Mouse (Mus musculus) spleen, adult 18-20 months (tissue): ENCODE data around the gene Gcnt1.
A peak's percentile ranks its signal among the peaks of the same experiment; 100 is the strongest.

Experiments used
- DNase-seq, 2 experiments: peaks; one replicate each; pipeline ENCODE4 v3.0.0; 2022; ENCODE audit warnings: mixed read lengths in 2 of 2

The Gcnt1 gene

DNA sequence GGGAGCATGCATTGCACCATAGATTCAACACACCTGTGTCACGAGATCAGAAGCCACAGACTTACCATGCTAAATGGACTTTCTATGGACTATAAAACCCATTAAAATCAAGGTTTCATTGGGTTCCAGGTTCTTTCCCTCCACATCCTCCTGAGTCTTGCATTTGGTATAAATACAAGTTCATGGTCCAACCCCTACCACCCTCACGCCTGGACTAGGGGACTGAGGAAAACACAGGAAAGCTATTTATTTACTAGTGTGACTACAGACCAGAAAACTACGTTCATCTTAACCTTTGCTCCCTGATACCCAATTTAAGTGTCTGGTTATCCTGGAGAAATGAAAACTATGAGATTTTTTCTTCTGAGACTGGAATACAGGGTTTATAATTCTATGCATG, at the start of gene Gcnt1:
Gene Gcnt1 (minus strand): TSS at position 144 of the 400 bp plus-strand sequence.
- no peak for DNase-seq

DNA sequence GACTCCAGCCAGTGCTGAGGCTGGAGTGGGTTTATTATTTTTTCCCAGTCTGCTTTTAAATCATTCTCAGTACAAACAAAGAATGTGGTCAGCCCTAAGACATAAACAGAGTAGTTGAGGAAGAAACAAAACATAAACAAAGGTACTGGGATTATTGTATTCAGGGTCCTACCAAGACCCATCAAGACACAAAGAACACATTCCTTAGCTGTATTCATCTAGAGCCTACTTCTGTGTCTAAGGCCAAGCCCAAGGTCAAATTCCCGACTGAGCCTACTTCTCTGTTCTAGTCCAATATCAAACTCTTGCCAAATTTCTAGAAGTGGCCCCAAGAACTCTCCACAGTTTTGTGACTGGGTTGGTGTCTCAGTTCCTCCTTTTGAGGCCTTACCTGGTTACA, 45.2 kb upstream of the Gcnt1 start:
- no peak for DNase-seq

DNA sequence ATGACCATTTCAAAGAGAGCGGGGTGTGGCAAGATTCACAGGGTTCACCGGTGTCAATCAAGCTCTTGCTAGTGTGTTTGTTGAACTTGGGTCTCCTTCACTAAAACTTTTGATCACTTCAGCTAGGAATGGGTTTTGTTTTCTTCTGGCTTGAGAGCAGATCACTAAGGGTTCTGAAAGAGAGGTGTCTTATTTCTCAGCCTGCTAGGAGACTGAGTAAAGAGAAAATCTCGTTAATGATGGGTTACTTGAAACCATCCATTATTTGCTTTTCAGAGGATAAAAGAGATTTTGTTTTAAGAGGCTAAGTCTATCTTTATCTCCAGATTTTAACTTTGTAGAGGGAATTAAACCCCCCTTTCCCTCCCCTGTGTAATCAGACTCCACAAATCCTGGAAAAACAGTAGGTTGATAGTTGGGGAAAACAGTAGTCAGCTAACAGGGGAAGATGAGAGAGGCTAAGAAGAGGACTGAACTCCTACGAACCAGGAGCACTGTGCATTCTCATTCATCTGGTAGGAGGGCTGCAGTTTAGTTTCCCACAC, 40.3 kb upstream of the Gcnt1 start:
- DNase-seq = no peak

DNA sequence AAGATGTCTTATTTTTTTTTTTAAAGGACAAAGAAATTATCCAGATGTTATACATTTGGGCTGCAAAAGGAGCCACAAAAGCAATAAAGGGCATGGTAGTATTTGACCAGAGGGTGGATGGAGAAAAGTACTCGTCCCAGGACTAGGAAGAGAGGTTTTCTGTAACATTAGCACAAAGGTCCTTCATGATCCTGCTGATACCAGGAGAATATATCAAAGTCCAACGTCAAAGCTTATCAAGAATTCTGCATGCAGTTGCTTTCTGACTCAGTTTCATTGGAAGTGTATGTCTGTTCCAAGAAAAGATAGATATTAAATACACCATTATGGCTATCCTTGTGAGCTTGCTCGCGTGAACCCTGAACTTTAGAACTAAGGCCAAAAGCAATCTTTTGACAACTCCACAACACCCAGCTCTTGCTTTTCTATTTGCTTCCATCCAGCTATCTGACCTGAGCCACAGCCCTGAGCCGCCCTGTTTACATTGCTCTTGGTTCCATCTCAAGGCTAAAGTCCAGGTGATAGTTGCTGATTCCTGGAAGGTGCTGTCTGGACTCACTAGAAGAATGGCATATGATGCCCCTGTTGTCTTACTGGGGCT, 37.9 kb upstream of the Gcnt1 start:
- no peak for DNase-seq

DNA sequence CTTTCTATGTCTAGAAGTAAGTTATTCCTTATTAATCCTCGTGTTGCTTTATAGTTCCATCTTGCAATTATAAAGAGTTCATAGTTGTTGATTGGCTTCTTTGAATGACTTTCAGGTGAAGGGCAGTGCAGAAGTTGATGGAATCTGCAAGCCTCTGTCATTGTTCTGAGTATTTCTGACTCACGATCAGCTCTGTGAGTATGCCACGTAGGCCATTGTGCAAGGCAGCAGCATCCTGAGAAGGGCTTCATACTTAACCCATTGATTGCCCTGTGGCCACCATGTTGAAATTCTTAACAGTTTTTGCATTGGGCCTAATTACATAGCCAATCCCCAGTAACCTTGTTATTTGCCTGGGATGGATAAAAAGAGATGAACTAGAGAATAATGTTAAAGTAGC, 36.7 kb upstream of the Gcnt1 start:
- no peak for DNase-seq

DNA sequence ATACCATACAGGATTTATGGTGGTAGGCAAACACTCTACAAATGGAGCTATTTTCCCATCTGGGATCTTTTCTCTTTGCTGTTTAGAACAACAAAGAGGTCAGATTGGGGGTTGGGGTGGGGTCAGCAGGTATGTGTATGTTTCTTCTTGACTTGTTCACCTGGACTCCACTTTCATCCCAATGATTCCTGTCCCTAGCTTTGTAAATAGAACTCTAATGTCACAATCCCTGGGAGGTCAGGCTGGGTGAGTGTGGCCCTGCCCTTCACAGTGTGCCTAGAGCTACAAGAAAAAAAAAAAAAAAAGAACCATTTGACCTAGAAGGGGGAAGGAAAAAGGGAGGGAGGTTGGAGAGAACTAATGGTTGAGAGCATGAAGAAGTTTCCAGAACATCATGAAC, 35.9 kb upstream of the Gcnt1 start:
- no peak for DNase-seq

DNA sequence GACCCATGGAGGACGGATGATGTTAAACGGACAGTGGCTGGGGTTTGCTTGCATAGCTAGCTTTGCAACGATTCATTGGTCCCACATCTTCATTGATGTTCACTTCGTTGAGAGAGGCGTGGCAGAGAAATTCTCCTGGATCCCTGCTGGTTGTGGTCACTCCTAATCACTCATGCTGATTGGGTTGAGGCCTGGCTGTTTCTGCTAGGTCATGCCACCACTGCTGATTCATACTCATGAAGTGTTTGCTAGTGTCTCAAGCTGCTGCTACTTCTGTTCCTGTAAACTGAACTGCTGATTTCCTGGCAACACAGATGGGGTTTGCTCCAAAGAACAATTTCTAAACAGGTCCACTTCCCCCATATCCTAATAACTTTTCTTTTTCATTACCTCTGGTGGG, 34.2 kb upstream of the Gcnt1 start:
- DNase-seq = no peak

DNA sequence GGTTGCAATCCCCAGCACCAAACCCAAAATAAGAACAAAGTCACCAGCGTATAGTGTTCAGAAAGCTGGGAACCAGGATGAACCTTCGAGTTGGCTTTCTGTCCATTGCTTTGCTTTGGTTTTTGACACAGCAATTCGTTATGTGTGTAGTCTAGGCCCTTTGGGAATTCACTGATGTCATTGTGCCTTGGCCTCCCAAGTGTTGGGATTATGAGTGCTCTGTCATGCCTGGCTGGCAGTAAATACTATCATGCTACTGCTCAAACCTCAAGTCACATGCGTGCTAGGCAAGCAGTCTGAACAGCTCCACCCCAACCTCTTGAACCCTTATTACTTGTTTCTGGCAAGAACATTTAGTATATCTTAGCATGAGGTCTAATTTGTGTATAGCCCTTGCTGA, 30.5 kb upstream of the Gcnt1 start:
- DNase-seq = no peak

DNA sequence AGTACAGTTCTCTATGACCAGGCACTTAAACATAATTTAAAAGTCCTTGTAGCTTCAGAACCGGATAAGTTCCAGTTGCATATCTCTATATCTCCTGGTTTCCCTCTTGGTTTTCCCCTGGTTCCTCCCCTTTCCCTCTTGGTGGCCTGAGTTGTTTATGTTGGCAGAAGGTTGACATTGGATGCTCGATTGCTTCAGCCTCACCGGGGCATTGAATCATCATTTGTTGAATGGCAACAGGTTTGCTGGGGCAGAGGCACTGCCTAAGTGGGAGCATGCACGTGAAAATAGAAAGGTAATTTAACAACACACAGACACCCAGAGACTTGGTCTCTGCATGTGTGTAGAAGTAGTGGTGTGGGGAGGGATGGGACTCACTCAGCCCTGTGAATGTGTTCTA, 27.9 kb upstream of the Gcnt1 start:
- DNase-seq = no peak

DNA sequence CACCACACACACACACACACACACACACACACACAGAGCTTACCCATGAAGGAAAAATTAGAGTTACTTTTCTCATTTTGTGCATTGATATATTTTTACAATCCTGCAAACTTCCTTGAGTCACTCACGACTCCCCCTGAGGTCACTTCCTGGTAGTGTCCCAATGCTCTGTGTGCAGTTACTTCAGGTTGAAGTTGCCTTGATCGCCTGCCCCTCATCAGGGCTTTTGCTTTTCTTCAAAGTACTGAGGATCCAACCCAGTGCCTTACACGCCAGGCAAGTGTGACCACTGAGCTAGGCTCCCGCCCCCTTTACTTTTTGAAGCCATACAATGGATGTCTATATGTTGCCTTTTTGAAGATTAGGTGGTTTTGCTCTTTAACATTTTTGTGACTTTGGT, 27.3 kb upstream of the Gcnt1 start:
- no peak for DNase-seq

DNA sequence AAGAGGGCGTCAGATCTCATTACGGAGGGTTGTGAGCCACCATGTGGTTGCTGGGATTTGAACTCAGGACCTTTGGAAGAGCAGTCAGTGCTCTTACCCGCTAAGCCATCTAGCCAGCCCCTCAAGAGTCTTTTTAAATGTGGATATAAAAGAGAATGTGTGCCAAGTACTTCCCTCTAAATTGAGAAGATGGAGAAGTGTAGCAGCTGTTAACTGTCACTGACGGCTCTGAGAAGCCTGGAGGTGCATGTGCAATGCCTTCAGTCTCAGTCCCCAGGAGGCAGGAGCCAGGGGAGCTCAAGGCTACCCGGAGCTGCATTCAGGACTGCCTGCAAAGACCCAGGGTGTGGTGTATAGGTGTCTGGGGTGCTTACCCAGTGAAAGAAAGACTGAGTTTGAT, 25.3 kb upstream of the Gcnt1 start:
- no peak for DNase-seq

DNA sequence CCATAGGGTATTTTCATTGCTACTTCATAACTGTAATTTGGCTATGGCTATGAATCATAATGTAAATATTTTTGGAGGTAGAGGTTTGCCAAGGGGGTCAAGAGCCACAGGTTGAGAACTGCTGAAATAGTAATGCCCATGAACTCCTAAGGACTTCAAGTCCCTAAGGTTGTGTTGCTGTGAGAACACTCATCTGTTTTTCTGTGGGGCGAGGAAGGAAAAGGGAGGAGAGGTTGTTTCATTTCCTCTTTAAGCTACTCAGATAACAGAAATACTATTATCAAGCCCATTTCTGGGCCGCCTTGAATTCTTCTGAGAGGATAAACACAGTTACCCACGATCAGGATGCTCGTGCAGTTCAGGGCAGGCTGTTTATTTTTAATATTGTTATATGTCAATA, 24.2 kb upstream of the Gcnt1 start:
- DNase-seq = no peak

DNA sequence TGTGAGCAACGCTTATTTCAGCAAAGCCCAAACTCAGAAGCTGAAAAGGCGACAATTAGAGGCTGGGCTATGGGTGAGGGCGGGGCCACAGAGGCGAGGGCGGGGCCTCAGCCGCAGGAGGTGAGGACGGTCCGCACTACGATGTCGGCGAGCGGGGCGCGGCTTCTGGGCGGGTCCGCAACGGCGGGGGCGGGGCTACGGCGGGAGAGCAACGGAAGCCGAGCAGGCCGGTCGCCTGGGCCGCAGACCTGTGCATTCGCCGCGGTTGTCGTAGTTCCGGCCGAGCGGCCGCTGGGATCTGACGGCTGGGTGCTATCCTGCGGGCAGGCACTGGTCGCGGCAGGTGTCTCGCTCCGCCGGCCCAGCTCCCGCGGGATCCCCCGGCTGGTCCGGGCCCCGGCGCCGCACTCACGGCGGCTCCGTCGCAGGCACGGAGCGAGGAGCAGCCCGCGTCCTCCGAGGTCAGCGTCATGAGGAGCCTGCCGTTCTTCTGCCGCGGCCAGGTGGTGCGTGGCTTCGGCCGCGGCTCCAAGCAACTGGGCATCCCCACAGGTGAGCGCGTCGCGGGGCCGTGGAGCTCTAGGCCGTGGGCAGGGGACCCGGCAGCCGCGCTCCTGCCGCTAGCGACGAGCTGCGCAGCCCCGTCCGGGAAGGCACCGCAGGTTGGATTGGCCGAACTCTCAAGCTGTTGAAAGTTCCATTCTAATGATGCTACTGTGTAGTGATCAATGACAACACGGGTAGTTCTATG, 21.4 kb upstream of the Gcnt1 start, which contains the start of gene Rfk:
Gene Rfk (plus strand): TSS at position 203 of the 751 bp plus-strand sequence.
- peak; percentile 92 to 95 for DNase-seq

DNA sequence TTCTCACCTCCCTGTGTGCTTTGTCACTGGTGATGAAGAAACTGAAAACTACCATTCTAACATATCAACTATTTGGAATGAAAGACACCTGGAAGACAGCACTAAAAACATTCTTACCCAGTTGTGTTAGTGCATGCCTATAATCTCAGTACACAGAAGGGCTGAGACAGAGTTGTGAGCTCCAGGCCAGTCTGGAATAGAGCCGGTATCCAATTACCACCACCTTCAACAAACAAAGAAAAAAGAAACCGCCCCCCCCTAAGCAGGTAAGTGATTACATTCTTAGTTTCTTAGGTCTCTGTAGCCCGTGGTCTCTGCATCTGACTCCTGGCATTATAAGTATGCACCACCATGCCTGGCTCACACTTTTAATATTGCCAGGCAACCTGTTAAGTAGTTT, 20.2 kb upstream of the Gcnt1 start:
- DNase-seq = no peak

DNA sequence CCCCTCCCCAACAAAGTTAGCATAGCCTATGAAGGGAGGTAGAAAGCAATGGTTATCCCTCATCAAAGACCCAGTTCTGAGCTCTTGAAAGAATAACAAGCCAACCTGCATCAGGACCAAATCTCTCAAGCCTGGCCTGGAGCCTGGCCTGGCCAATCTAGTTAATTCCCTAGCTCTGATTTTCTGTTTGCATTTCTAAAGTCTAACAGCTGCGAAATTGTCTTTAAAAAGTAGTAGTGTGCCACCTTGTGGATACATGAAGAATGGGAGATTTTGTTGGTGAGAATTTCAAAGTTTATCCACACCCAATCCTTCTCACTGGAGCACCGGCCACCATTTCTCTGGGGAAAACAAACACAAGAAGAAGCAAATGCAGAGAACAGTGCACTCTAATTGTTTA, 15.8 kb upstream of the Gcnt1 start:
- DNase-seq = no peak

DNA sequence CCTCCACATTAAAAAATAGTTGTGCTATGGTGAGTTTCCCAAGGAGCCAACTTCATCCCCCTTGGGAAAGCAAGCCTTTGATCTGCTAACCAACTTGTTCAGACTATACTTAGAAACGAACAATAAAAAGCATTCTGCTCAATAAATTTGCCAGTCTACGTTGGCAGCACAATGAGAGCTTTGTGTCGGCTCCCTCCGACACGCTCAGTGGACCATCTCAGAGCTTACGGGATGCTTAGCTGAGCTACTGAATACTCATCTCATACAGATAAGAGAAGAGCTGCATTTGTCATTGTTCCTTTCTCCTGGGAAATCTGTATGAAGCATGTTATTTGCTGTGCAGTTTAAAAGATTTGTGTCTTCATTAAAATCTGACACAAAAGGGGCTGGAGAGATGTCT, 13.8 kb upstream of the Gcnt1 start:
- DNase-seq = no peak

DNA sequence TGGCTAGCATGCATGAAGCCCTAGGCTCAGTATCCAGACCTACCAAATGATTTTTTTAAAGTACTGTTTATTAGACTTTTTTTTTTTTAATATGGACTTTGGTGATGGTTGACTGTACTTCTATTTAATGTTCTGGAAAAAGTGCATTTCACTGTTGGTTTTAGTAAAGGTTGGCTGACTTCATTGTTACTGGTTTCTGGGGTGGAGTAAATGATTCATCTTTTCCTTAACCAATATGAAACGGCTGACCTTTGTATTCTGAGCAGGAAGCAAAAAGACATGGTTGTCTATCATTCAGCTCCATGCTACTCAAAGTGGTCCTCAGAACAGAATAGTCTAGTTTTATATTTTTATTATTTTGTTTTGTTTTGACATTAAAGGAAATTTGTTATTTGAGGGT, 12.8 kb upstream of the Gcnt1 start:
- DNase-seq = no peak

DNA sequence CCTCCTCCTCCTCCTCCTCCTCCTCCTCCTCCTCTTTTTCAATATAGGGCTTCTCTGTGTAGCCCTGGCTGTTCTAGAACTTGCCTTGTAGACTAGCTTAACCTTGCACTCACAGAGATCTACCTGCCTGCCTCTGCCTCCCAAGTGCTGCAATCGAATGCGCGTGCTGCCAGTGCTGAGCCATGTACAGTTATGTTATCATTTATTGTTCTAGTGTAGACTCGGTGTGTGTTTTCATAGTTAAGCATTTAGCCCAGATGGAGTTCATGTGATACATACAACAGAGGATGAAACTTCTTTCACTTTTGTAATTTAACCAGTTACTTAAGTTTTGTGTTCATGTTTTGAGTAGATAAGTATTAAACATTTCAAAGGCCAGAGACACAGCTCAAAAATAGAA, 12.4 kb upstream of the Gcnt1 start:
- no peak for DNase-seq

DNA sequence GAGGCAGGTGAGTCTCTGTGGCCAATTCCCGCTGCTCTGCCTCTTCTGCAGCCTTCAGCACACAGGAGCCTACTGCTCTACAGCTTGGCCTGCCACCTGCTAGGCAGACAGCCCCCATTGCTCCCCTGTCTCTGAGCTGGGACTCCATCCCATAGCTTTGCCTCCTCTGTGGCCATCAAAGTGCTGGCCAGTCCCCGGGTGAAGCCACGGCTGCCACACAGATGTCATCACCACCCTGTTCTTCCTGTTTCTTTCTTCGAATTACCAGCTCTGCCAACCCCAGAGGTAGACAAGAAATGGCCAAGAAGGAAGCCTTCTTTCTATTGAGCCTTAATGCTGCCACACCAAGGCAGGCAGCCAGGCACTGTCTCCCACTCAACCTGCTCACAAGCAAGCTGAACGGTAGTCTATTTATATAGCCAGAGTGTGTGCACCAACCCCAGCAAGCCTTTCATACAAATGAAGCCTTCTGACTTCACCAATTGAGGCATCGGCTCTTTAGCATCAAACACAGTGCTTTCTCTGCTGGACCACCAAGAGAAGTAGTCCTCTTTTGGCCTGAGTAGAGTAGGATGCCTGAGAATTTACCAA, 10.3 kb upstream of the Gcnt1 start:
- DNase-seq = no peak

DNA sequence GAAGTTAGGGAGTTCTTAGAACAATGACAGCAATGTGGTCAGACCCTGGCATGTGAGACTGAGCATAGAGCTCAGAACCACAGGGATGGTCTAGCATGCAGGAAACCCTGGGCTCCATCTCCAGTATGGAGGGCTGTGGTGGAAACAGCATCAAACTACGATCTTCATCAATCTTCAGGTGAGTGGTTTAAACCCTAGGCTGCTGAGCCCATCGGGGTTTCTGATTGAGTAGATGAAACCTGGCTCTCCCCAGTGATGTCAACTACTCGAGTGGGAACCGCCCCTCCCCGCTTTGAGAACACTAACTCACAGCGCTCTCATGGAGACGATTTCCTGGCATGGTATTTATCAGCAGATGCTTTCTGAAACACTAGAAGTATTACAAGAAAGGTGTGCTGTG, 7.9 kb upstream of the Gcnt1 start:
- no peak for DNase-seq

DNA sequence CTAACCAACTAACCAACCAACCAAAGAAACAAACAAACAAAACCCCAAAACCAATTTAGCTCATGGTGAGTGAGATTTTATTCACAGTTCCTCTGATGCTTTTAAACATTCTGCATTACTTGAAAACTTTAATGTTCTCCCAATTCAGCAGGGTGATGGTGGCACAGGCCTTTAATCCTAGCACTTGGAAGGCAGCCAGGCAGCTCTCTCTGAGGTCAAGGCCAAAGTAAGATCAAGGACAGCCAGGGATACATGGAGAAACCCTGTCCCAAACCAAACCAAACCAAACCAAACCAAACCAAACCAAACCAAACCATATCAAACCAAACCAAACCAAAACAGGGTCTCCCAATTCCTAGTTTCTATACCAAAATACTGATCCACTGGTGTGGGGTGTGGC, 6.2 kb upstream of the Gcnt1 start:
- no peak for DNase-seq

DNA sequence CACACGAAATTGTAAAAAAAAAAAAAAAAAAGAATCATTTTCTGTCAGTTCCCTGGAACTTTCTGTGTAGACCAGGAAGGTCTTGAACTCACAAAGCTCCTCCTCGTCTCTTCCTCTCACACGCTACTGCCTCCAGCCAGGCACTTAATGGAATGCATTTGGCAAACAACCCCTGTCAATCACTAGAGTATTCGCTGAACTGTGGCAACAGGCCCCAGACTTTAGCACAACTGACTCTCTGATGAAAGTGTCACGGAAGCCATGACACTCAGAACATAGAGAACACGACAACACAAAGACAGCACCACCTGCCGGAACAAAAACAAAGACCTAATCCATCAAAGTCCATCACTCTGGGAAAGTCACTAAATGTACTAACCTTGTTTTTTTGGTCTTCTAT, 3.1 kb downstream of the Gcnt1 start:
- no peak for DNase-seq

DNA sequence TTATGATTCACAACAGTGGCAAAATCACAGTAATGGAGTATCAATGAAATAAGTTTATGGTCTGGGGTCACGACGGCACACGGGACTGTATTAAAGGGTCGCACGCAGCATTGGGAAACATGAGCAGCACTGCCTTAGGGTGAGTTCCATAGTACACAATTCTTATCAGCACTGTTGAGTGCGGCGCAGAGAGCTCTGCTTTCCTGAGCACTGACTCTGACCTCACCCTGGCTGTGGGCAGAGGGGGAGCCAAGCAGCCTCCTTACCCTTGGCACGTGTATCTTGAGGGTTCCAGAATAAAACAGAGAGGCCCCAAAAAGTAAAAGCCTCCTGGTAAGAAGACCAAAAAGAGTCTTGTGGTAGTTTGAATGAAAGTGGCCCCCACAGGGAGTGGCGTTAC, 4.1 kb downstream of the Gcnt1 start:
- DNase-seq = no peak

DNA sequence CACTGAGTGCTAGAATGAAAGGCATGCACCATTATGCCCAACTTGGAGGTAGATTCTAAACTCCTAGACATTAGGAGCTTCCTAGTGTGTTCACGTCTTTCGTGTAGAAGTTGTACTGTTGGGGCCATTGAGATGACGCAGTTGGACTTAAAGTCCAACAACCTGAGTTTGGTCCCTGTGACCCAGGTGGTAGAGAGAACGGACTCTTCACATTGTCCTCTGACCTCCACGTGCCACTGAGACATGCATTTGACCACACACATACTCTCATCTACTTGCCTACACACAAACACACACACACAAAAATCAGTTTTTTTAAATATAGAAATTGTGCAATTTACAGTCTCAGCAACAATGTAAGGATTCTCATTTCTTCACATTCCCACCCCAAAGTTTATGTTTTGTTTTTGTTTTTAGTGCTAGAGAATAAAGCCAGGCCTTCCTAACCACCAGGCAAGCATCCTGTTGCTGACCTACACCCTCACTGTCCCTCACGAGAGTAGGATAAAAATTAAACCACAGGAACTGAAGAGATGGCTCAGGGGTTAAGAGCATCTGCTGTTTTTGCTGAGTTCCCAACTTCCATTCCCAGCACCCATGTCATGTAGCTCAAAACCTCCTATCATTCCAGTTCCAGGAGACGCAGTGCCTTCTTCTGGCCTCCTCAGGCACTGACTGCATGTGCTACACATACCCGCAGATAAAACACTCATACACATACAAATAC, 6.1 kb downstream of the Gcnt1 start:
- no peak for DNase-seq
